Mouse (Mus musculus) yolk sac, embryonic 10.5 days (tissue): Measurements from ENCODE around the gene Fbxl7.

Experiments
- DNase-seq: peaks from one replicate; pipeline ENCODE4 v3.0.0-alpha.2; 2017; ENCODE audit warnings: low spot score

The Fbxl7 gene

GRCm38 (mm10) chr15:26895251-26895711 lies at the start of gene Fbxl7:
Gene Fbxl7, minus strand, starts transcription at chr15:26895580.
- peak; percentile 84 for DNase-seq

- DNase-seq, result no peak
Measured at GRCm38 (mm10) chr15:26922026-26922425, 26.6 kb upstream of the Fbxl7 start.

- DNase-seq, result no peak
Measured at GRCm38 (mm10) chr15:26913427-26913826, 18.0 kb upstream of the Fbxl7 start.

GRCm38 (mm10) chr15:26895761-26896160 lies 381 bp upstream of the Fbxl7 start:
- DNase-seq, result no peak

GRCm38 (mm10) chr15:26894801-26895229 lies 565 bp downstream of the Fbxl7 start:
- DNase-seq, result no peak

GRCm38 (mm10) chr15:26894031-26894655 lies 1.2 kb downstream of the Fbxl7 start:
- peak; percentile 55 for DNase-seq

- DNase-seq, result no peak
Measured at GRCm38 (mm10) chr15:26893136-26893535, 2.2 kb downstream of the Fbxl7 start.

GRCm38 (mm10) chr15:26889971-26890370 lies 5.4 kb downstream of the Fbxl7 start:
- no peak for DNase-seq

GRCm38 (mm10) chr15:26888170-26888569 lies 7.2 kb downstream of the Fbxl7 start:
- no peak for DNase-seq

- no peak for DNase-seq
Measured at GRCm38 (mm10) chr15:26885979-26886378, 9.4 kb downstream of the Fbxl7 start.

- DNase-seq, result no peak
Measured at GRCm38 (mm10) chr15:26880212-26880956, 15.0 kb downstream of the Fbxl7 start.

GRCm38 (mm10) chr15:26875687-26876086 lies 19.7 kb downstream of the Fbxl7 start:
- no peak for DNase-seq

GRCm38 (mm10) chr15:26872234-26872633 lies 23.1 kb downstream of the Fbxl7 start:
- DNase-seq, result no peak

- no peak for DNase-seq
Measured at GRCm38 (mm10) chr15:26869197-26869596, 26.2 kb downstream of the Fbxl7 start.

GRCm38 (mm10) chr15:26867521-26867920 lies 27.9 kb downstream of the Fbxl7 start:
- DNase-seq, result peak; percentile 10

- DNase-seq, result no peak
Measured at GRCm38 (mm10) chr15:26862173-26862572, 33.2 kb downstream of the Fbxl7 start.

- no peak for DNase-seq
Measured at GRCm38 (mm10) chr15:26849626-26850025, 45.8 kb downstream of the Fbxl7 start.

GRCm38 (mm10) chr15:26842216-26842615 lies 53.2 kb downstream of the Fbxl7 start:
- DNase-seq, result no peak

- no peak for DNase-seq
Measured at GRCm38 (mm10) chr15:26838386-26838785, 57.0 kb downstream of the Fbxl7 start.

GRCm38 (mm10) chr15:26837200-26837599 lies 58.2 kb downstream of the Fbxl7 start:
- DNase-seq, result no peak

GRCm38 (mm10) chr15:26834415-26834814 lies 61.0 kb downstream of the Fbxl7 start:
- DNase-seq, result no peak

GRCm38 (mm10) chr15:26831141-26831540 lies 64.2 kb downstream of the Fbxl7 start:
- DNase-seq, result no peak

GRCm38 (mm10) chr15:26816931-26817330 lies 78.4 kb downstream of the Fbxl7 start:
- DNase-seq, result no peak
